Mouse (Mus musculus) embryonic stem cell, embryonic (primary cell): ENCODE results near the gene Fam240a.

Experiments used
- CTCF ChIA-PET, 4 experiments: fragments of 300-600 bp in 2 of 4; fragments of 350-600 bp in 2 of 4; sonication (Branson Sonifier 250); formaldehyde crosslinking; loops; one replicate each; lab custom pipeline; 2022; ENCODE audit warnings: inconsistent platforms in 2 of 4; lab: Charles Lee
- POLR2A ChIA-PET, 4 experiments: fragments of 300-600 bp in 2 of 4; fragments of 350-600 bp in 2 of 4; sonication (Branson Sonifier 250); formaldehyde crosslinking; loops; one replicate each; lab custom pipeline; 2022; ENCODE audit warnings: antibody characterized with exemption in 4 of 4, inconsistent platforms in 1 of 4; lab: Charles Lee

Gene Fam240a

GRCm38 (mm10) chr9:110920665-110921419, 4.2 kb upstream of the Fam240a start:
- ChIA-PET CTCF (interaction anchor here in 2 of 4 experiments (0.7 to 3.6 kb wide), 4 partner anchors 23 to 137 kb away, joined by 3 to 41 read pairs (median 3); no protein-coding TSS in a partner anchor), POLR2A (no interaction called here)

DNA sequence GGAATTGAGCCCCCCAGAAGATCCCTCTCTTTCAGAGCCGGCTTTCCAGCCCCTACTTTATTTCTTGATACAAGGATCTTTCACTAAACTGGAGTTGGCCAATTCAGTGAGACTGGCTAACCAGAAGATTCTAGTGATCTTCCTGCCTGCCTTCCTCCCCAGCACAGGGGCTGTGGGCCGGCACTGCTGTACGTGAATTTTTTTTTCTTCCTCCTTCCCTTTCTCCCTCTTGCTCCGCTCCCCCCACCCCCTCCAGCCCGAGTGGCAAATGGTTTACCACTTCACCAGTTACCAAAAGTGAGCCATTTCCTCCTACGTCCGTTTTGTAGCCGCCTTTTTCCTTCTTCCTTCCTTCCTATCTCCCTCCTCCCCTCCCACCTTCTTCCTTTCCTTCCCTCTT, 1.2 kb downstream of the Fam240a start:
- CTCF ChIA-PET, result no interaction called here
- POLR2A ChIA-PET, result interaction anchor here in 2 of 4 experiments (0.7 to 1.2 kb wide), 3 partner anchors 24 to 393 kb away, joined by 3 read pairs; no protein-coding TSS in a partner anchor

- ChIA-PET POLR2A (interaction anchor here in 3 of 4 experiments (0.6 to 1.3 kb wide), 7 partner anchors 8 to 249 kb away, joined by 3 to 4 read pairs (median 3); partner anchors contain the start of gene Tdgf1 (in 1 of the 3)), CTCF (interaction anchor here in 3 of 4 experiments (0.7 to 1.5 kb wide), 5 partner anchors 8 to 25 kb away, joined by 3 to 8 read pairs (median 4); no protein-coding TSS in a partner anchor)
These were observed 1.9 kb downstream of the Fam240a start for GRCm38 (mm10) chr9:110914631-110915236.

DNA sequence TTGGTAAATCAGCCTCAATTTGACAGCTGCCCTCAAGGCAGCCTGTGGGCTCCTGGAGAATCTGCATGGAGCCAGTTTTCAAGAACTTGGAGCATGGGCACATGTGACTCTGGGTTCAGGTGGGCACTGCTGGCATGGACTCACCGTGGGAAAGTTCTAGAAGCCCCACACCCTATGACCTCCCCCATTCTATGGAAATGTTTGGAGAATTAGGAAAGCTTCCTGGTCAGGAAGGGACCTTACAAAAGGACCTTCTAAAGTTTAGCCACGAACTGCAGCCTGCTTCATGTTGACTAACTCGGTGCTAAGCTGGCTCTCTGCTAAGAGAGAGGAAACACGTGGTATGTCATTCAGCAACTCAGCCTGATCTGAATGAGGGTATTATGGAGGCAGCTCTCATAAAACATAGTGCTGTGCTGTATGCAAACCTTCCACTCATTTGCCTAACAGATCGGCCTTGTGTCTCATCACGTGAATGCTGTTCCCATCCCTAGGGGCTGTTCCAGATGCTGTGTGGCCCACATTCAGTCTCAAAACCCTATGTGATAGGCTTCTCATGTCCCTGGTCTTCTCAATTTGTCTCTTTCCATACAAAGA, 7.2 kb downstream of the Fam240a start:
- CTCF ChIA-PET, result interaction anchor here in 3 of 4 experiments (0.9 to 2.9 kb wide), 5 partner anchors 13 to 87 kb away, joined by 3 to 12 read pairs (median 4); partner anchors contain the start of gene Tmie (in 1 of the 3)

DNA sequence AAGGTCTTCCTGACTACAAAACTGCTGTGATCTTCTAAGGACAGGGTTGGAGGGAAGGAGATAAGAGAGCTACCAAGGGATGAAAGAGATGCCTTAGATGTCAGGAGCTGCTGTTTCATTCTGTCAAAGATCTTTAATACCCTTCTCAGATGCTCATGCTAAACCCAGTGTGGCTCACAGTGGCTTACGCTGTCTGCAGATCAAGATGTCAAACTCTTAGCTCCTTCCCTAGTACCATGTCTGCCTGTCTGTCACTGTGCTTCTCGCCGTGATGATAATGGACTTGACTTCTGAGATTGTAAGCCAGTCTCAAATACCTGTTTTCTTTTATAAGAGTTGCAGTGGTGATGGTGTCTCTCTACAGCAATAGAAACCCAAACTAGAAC, 8.0 kb downstream of the Fam240a start:
- ChIA-PET CTCF (interaction anchor here in 1 of 4 experiments (1.5 kb wide), 1 partner anchor 14 kb away, joined by 5 read pairs; no protein-coding TSS in a partner anchor), POLR2A (interaction anchor here in 1 of 4 experiments (0.6 kb wide), 1 partner anchor 389 kb away, joined by 3 read pairs; no protein-coding TSS in a partner anchor)

More for the DNA sequence above, 7.2 kb downstream of the Fam240a start:
- POLR2A ChIA-PET, result interaction anchor here in 2 of 4 experiments (0.6 kb wide), 2 partner anchors 30 to 388 kb away, joined by 3 read pairs; partner anchors contain the start of genes Als2cl (in 1 of the 2) and Tmie (in 1 of the 2)

- CTCF ChIA-PET, result interaction anchor here in 2 of 4 experiments (0.6 to 1.5 kb wide), 2 partner anchors 15 to 374 kb away, joined by 5 read pairs; no protein-coding TSS in a partner anchor
- POLR2A ChIA-PET, result no interaction called here
These were observed 8.6 kb downstream of the Fam240a start for GRCm38 (mm10) chr9:110907838-110908630.

- ChIA-PET POLR2A (no interaction called here), CTCF (interaction anchor here in 1 of 4 experiments (0.6 kb wide), 1 partner anchor 374 kb away, joined by 5 read pairs; no protein-coding TSS in a partner anchor)
These were observed 9.3 kb downstream of the Fam240a start for GRCm38 (mm10) chr9:110907201-110907837.

- ChIA-PET CTCF (interaction anchor here (0.6 to 1.8 kb wide), 5 partner anchors 12 to 183 kb away, joined by 3 to 5 read pairs (median 4); no protein-coding TSS in a partner anchor), POLR2A (interaction anchor here in 3 of 4 experiments (0.5 to 1.2 kb wide), 4 partner anchors 9 to 977 kb away, joined by 3 to 5 read pairs (median 4); no protein-coding TSS in a partner anchor)
These were observed 14.4 kb downstream of the Fam240a start for GRCm38 (mm10) chr9:110902271-110902670.

- ChIA-PET POLR2A (interaction anchor here in 1 of 4 experiments (0.8 kb wide), 1 partner anchor 53 kb away, joined by 3 read pairs; no protein-coding TSS in a partner anchor), CTCF (interaction anchor here in 2 of 4 experiments (0.5 to 1.8 kb wide), 6 partner anchors 11 to 247 kb away, joined by 3 to 10 read pairs (median 3); no protein-coding TSS in a partner anchor)
These were observed 15.5 kb downstream of the Fam240a start for GRCm38 (mm10) chr9:110901204-110901603.

GRCm38 (mm10) chr9:110899451-110900008, 17.1 kb downstream of the Fam240a start:
- ChIA-PET CTCF (interaction anchor here in 2 of 4 experiments (1.1 to 1.3 kb wide), 2 partner anchors 23 kb away, joined by 3 to 4 read pairs; no protein-coding TSS in a partner anchor), POLR2A (no interaction called here)

- POLR2A ChIA-PET, result interaction anchor here in 2 of 4 experiments (0.6 to 5.3 kb wide), 14 partner anchors 8 to 393 kb away, joined by 3 to 24 read pairs (median 5); partner anchors contain the start of genes Als2cl (in 2 of the 2), Tmie (in 2 of the 2), Prss43 (in 1 of the 2) and Tdgf1 (in 1 of the 2)
These were observed 20.1 kb downstream of the Fam240a start for GRCm38 (mm10) chr9:110896595-110896994.

DNA sequence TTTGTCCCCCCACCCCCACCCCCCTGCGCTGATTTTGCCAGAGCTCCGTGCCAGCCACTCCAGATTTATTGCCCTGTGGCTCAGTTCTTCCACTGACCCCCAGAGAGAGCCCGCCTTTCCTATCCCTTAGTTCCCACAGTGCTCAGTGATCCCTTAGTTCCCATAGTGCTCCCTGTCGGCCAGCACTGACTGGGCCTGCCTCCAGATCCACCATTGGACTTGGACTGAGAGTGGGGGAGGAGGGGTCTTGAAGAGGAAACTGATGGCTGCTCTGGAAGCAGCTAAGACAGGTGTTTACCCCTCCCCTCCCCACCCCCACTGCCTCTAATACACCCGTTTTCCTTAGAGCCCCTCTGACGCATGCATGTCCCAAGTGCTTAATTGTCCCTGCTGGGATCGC, 20.7 kb downstream of the Fam240a start:
- ChIA-PET CTCF (interaction anchor here (0.6 to 3.0 kb wide), 12 partner anchors 12 to 118 kb away, joined by 3 to 12 read pairs (median 4); partner anchors contain the start of genes Als2cl (in 2 of the 4) and Tmie (in 2 of the 4)), POLR2A (interaction anchor here in 3 of 4 experiments (0.6 to 5.3 kb wide), 19 partner anchors 8 to 497 kb away, joined by 3 to 24 read pairs (median 5); partner anchors contain the start of genes Als2cl (in 2 of the 3), Tdgf1 (in 2 of the 3), Tmie (in 2 of the 3) and Prss43 (in 1 of the 3))

More at GRCm38 (mm10) chr9:110896595-110896994, 20.1 kb downstream of the Fam240a start:
- CTCF ChIA-PET, result interaction anchor here in 3 of 4 experiments (0.9 to 3.0 kb wide), 10 partner anchors 16 to 115 kb away, joined by 3 to 12 read pairs (median 4); partner anchors contain the start of genes Als2cl (in 2 of the 3) and Tmie (in 2 of the 3)

- POLR2A ChIA-PET, result interaction anchor here in 3 of 4 experiments (0.9 to 5.3 kb wide), 16 partner anchors 7 to 114 kb away, joined by 3 to 24 read pairs (median 6); partner anchors contain the start of genes Als2cl (in 2 of the 3), Tdgf1 (in 2 of the 3) and Tmie (in 2 of the 3)
- CTCF ChIA-PET, result interaction anchor here (0.6 to 3.0 kb wide), 13 partner anchors 11 to 163 kb away, joined by 3 to 12 read pairs (median 4); partner anchors contain the start of genes Als2cl (in 2 of the 4) and Tmie (in 2 of the 4)
These were observed 21.2 kb downstream of the Fam240a start for GRCm38 (mm10) chr9:110895507-110895906.

- ChIA-PET CTCF (interaction anchor here in 2 of 4 experiments (1.0 to 1.7 kb wide), 2 partner anchors 22 to 23 kb away, joined by 3 to 5 read pairs; partner anchors contain the start of gene Fam240a (in 1 of the 2)), POLR2A (interaction anchor here in 1 of 4 experiments (5.3 kb wide), 1 partner anchor 13 kb away, joined by 24 read pairs; the partner anchor contains the start of genes Als2cl and Tmie)
These were observed 23.2 kb downstream of the Fam240a start for GRCm38 (mm10) chr9:110893429-110893828.

GRCm38 (mm10) chr9:110892552-110892951, 24.1 kb downstream of the Fam240a start:
- ChIA-PET POLR2A (interaction anchor here in 1 of 4 experiments (5.3 kb wide), 1 partner anchor 13 kb away, joined by 24 read pairs; the partner anchor contains the start of genes Als2cl and Tmie), CTCF (interaction anchor here in 2 of 4 experiments (0.9 to 1.0 kb wide), 2 partner anchors 24 to 30 kb away, joined by 3 to 4 read pairs; partner anchors contain the start of gene Fam240a (in 1 of the 2))
